Mouse (Mus musculus): Measurements from ENCODE around the gene Sh3bgrl3. TPM values are rescaled to one million over a fixed set of nuclear protein-coding genes. Genes with fewer than 3 reads are reported as not detected.
"Not testable (repeated sequence)": the region's sequence is repeated elsewhere in the genome, so short reads cannot be mapped to it uniquely, and the experiment has no call there.

The Sh3bgrl3 gene
- polyA plus RNA-seq, 1 experiment from 2014 or later: 386 TPM

DNA sequence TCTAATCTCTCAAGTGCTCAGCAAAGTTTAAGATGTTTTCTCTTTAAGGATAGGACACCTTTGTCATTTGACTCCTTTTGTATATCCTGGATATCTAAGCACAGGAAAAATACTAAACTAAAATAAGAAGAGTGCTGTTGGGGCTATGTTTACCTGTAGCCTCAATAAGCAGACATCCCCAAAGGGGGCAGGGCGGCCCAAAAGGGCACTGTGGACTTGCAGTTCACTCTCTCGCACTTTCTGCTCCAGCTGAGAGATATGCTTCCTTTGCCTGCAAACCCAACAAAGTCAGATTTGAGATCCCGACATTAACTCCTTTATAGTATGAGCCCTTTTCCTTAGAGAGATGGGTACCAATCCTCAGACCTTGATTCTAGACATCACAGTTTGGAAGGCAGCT is 25.1 kb upstream of the Sh3bgrl3 start:
- DNase-seq (ENCODE audit: low spot score): no peak
- 95% methylated on average over 3 of the region's 3 CpGs for WGBS
- Histone ChIP-seq H3K36me3 (peaks cover 74% of the 10 kb centered on the region), H3K27me3 (ENCODE audit: insufficient read depth, poor library complexity, severe bottlenecking) (no peaks in the 10 kb centered on the region), H3K4me3 (no peak overlapping the region), H3K9me3 (no peaks in the 10 kb centered on the region), H3K27ac (no peak overlapping the region), H3K4me1 (replicated peaks) (no peaks in the 10 kb centered on the region)

DNA sequence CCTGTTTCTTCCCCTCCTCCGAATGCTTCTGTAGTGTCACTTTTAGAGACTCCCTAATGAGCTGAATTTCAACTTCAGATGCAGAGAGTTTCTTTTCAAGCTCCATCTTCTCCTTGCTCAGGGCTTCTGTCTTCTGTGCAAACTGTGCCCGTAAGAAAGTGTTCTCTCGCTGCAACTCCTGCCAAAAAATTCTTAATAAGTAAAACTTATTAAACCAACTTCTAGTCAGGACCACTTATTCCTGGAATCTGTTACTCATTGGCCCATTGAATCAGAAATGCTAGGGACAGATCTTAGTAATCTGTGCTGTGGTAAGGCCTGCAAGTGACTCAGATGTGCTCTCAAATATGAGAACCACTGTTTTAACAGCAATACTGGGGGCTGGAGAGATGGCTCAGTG is 23.5 kb upstream of the Sh3bgrl3 start:
- 91% methylated on average over 3 of the region's 3 CpGs for WGBS
- Histone ChIP-seq H3K4me1 (replicated peaks) (no peaks in the 10 kb centered on the region), H3K27ac (no peak overlapping the region), H3K27me3 (ENCODE audit: insufficient read depth, poor library complexity, severe bottlenecking) (no peaks in the 10 kb centered on the region), H3K4me3 (no peak overlapping the region), H3K9me3 (no peaks in the 10 kb centered on the region), H3K36me3 (peaks cover 89% of the 10 kb centered on the region)
- DNase-seq (ENCODE audit: low spot score): no peak

DNA sequence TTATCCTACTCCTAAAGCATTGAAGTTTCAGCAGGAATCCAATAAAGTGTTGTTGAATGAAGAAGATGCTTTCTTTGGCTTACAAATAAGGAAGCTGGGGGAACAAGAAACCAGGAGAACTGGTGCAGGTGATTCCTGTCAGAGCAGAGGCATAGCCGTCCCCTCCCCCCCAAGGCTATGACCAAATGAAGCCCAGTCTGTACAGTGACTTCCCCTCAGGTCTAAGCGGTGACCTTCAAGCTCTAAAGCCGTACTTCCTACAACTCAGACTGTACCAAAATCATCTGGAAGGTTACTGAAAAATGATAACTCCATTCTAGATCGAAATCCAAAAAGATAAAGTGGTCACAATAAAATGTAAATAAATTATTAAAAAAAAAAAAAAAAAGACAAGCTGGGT is 20.8 kb upstream of the Sh3bgrl3 start:
- no peaks in the 10 kb centered on the region for H3K4me1 ChIP-seq (replicated peaks)
- peaks cover 93% of the 10 kb centered on the region for H3K36me3 ChIP-seq
- no peaks in the 10 kb centered on the region for H3K9me3 ChIP-seq
- H3K4me3 ChIP-seq: no peak overlapping the region
- no peak for DNase-seq (ENCODE audit: low spot score)
- H3K27ac ChIP-seq: no peak overlapping the region
- no peaks in the 10 kb centered on the region for H3K27me3 ChIP-seq (ENCODE audit: insufficient read depth, poor library complexity, severe bottlenecking)
- 91% methylated on average over 4 of the region's 4 CpGs for WGBS

DNA sequence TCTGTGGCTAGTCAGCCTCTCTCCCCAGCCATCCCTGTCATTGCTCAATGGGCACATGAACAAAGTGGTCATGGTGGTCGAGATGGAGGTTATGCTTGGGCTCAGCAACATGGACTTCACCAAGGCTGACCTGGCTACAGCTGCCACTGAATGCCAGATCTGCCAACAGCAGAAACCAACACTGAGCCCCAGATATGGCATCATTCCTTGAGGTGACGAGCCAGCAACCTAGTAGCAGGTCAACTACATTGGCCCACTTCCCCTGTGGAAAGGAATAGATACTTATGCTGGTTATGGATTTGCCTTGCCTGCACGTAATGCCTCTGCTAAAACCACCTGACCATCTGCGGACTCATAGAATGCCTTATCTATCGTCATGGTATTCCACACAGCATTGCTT is 15.7 kb upstream of the Sh3bgrl3 start:
- not testable (repeated sequence) for DNase-seq (ENCODE audit: low spot score); H3K4me1 ChIP-seq (replicated peaks); H3K4me3 ChIP-seq; H3K27me3 ChIP-seq (ENCODE audit: insufficient read depth, poor library complexity, severe bottlenecking); H3K9me3 ChIP-seq; H3K27ac ChIP-seq
- WGBS: 91% methylated on average over 5 of the region's 5 CpGs
- peaks cover 72% of the 10 kb centered on the region for H3K36me3 ChIP-seq

DNA sequence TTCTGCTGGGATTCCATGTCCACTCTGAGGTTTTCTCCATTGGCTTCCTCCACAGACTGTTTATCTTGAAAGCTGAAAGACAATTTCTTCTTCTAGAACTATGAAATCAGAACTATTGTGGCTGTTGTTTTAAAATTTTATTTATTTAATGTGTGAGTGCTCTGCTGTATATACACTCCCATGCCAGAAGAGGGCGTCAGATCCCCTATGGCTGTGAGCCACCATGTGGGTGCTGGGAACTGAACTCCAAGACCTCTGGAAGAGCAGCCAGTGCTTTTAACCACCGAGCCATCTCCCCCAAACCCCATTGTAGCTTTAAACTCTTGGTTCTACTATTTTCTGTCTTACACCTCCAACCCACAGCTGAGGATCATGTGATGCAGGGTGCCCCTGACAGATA is 10.3 kb upstream of the Sh3bgrl3 start:
- H3K27me3 ChIP-seq (ENCODE audit: insufficient read depth, poor library complexity, severe bottlenecking): no peaks in the 10 kb centered on the region
- 88% methylated on average over 2 of the region's 2 CpGs for WGBS
- no peaks in the 10 kb centered on the region for H3K9me3 ChIP-seq
- no peak for DNase-seq (ENCODE audit: low spot score)
- peaks cover 4% of the 10 kb centered on the region; the same call in 1 of the 2 replicates for H3K4me1 ChIP-seq (replicated peaks)
- no peak overlapping the region for H3K4me3 ChIP-seq
- peaks cover 57% of the 10 kb centered on the region for H3K36me3 ChIP-seq
- H3K27ac ChIP-seq: no peak overlapping the region

DNA sequence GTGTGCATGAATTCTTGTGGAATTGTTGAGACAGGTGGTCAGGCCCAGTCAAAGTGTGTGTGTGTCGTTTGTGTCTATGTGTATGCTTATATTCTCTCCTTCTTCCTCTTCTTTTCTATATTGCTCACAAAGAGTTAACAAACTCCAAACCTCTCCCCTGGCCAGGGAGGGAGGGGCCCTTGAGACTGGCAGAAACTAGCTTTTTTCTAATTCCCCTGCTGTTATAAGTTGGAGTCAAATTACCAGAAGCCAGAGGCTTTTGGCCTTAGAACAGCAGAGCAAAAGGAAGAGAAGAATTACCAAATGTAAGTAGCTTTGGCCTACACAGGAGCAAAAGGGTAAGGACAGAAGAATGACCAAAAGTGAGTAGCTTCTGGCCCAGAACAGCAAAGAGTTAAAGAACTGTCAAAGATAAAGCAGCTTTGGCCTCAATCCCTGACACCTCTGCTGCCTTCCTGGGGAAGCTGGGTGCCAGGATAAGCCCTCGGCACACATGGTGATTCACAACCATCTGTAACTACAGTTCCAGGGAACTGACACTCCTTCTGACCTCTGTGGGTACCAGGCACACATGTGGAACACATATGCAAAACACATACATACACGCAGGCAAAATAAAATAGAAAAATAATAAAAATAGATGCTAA is 7.8 kb upstream of the Sh3bgrl3 start:
- WGBS: 67% methylated on average over 3 of the region's 3 CpGs

DNA sequence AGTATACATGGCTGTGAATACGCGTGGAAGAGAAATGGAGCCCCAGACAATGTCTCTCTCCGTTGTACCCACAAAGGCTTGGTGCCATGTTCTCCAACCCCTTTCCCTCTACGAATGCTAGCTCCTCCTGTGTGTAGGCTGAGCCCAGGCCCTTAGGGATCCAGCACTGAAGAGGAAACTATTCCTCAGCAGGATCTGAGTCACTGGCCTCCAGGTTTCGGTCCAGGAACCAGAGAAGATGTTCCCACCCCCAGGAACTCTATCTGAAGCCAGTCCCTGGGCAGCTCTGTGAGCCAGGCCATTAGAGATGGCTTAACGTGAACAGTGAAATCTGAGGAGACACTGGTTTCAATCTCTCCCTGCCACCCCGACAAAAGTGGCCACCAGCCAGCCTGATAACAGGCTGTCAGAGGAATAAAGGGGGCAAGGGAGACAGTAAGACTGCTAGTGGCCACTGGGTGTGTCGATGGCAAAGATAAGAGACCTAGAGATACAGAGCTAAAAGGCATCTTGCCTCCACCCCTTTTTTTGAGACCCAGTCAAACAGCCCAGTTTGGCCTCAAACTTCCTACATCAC is 4.0 kb upstream of the Sh3bgrl3 start:
- no peak overlapping the region for H3K4me3 ChIP-seq
- peaks cover 57% of the 10 kb centered on the region for H3K36me3 ChIP-seq
- 84% methylated on average over 8 of the region's 8 CpGs for WGBS
- no peak overlapping the region for H3K27ac ChIP-seq
- no peaks in the 10 kb centered on the region for H3K9me3 ChIP-seq
- H3K27me3 ChIP-seq (ENCODE audit: insufficient read depth, poor library complexity, severe bottlenecking): no peaks in the 10 kb centered on the region
- no peak for DNase-seq (ENCODE audit: low spot score)
- H3K4me1 ChIP-seq (replicated peaks): peaks cover 25% of the 10 kb centered on the region

More for the DNA sequence above, 7.8 kb upstream of the Sh3bgrl3 start:
- H3K9me3 ChIP-seq: no peaks in the 10 kb centered on the region
- no peaks in the 10 kb centered on the region for H3K27me3 ChIP-seq (ENCODE audit: insufficient read depth, poor library complexity, severe bottlenecking)
- H3K36me3 ChIP-seq: peaks cover 62% of the 10 kb centered on the region
- no peak overlapping the region for H3K27ac ChIP-seq
- no peak overlapping the region for H3K4me3 ChIP-seq
- peaks cover 4% of the 10 kb centered on the region; the same call in 1 of the 2 replicates for H3K4me1 ChIP-seq (replicated peaks)
- no peak for DNase-seq (ENCODE audit: low spot score)

DNA sequence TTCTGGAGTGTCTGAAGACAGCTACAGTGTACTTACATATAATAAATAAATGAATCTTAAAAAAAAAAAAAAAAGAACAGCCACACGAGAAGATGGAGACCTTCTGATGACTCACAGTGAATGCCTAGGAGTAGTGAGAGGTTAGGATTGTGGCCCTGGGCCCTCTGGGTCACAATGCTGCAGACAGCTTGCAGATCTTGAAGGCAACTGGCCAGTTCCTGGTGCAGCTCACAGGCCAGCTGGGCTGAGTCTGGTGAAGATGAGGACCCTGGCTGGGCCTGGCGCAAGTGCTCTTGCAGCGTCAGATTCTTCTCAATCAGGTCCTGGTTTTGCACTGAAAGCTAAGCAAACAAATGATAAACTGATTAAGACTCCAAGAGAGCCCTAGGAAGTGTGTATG is 3.5 kb upstream of the Sh3bgrl3 start:
- H3K4me3 ChIP-seq: no peak overlapping the region
- 96% methylated on average over 3 of the region's 3 CpGs for WGBS

DNA sequence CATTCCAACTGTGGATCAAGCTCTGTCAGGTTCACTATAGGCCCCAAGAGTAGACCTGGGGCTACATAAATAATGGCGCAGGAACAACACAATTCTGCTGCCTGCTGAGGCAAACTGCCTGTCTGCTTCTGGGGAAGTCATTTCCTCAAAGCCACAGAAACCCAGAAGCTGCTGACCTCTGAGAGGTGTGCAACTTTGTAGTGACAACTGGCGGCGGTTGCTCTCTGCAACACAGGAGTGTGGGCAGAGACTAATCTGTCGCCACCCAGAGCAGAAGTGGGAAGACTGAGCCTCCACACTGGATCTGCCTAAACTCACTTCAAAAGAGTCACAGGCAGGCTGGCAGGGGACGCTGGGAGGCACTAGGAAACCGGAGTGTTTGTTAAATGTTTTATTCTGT is 893 bp upstream of the Sh3bgrl3 start:
- WGBS: 48% methylated on average over 6 of the region's 6 CpGs
- Histone ChIP-seq H3K4me3 (peak overlapping the region; percentile 81), H3K9me3 (no peaks in the 10 kb centered on the region), H3K4me1 (replicated peaks) (peaks cover 35% of the 10 kb centered on the region), H3K27me3 (ENCODE audit: insufficient read depth, poor library complexity, severe bottlenecking) (no peaks in the 10 kb centered on the region), H3K27ac (peak overlapping the region; percentile 90; the same call in 1 of the 2 replicates), H3K36me3 (peaks cover 51% of the 10 kb centered on the region)
- DNase-seq (ENCODE audit: low spot score): no peak

More for the DNA sequence above, 3.5 kb upstream of the Sh3bgrl3 start:
- Histone ChIP-seq H3K27ac (no peak overlapping the region), H3K27me3 (ENCODE audit: insufficient read depth, poor library complexity, severe bottlenecking) (no peaks in the 10 kb centered on the region), H3K9me3 (no peaks in the 10 kb centered on the region), H3K4me1 (replicated peaks) (peaks cover 29% of the 10 kb centered on the region), H3K36me3 (peaks cover 52% of the 10 kb centered on the region)
- no peak for DNase-seq (ENCODE audit: low spot score)

DNA sequence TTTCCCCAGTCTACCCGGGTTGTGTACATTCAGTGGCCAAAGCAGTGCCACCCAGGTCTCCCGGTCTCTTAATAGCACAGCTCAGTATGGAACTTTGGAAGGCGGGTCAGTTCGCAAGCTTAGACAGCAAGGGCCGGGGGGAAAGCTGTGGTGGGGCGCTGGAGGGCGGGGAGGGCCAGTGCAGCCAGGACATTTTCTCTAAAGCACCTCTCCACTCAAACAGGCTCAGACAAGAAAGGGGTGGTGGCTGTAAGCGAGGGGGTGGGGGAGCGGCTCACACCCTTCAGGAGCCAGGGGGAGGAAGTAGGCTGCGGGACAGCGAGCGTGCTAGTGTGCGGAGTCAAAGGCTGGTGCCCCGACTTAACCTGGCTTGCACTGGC is 384 bp upstream of the Sh3bgrl3 start:
- peaks cover 40% of the 10 kb centered on the region for H3K4me1 ChIP-seq (replicated peaks)
- no peak for DNase-seq (ENCODE audit: low spot score)
- H3K27ac ChIP-seq: peak overlapping the region; percentile 90
- peaks cover 50% of the 10 kb centered on the region for H3K36me3 ChIP-seq
- no peaks in the 10 kb centered on the region for H3K9me3 ChIP-seq
- WGBS: 4% methylated on average over 14 of the region's 14 CpGs
- H3K27me3 ChIP-seq (ENCODE audit: insufficient read depth, poor library complexity, severe bottlenecking): no peaks in the 10 kb centered on the region
- peak overlapping the region; percentile 81 for H3K4me3 ChIP-seq

DNA sequence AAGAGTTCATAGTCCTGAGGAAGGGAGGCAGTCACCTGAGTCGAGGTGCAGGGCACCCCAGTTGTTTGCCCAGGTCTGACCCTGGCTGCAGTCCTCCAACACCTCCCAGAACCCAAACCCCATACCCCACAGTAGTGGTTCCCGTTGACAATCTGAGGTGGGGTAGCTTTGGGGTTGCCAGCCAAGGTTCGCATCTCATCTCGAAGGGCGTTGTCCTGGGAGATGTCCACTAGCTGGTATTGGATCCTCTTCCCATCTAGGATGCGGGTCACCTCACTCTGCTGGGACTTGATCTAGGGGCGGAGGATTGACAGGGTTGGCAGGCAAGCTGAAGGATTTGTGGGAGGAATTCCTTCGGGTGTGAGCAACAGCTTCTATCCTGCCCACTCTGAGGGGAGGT is 796 bp downstream of the Sh3bgrl3 start:
- peaks cover 44% of the 10 kb centered on the region for H3K4me1 ChIP-seq (replicated peaks)
- WGBS: 60% methylated on average over 8 of the region's 8 CpGs
- H3K4me3 ChIP-seq: peak overlapping the region; percentile 81
- no peak for DNase-seq (ENCODE audit: low spot score)
- peak overlapping the region; percentile 90 for H3K27ac ChIP-seq
- no peaks in the 10 kb centered on the region for H3K27me3 ChIP-seq (ENCODE audit: insufficient read depth, poor library complexity, severe bottlenecking)
- H3K36me3 ChIP-seq: peaks cover 41% of the 10 kb centered on the region
- H3K9me3 ChIP-seq: no peaks in the 10 kb centered on the region

DNA sequence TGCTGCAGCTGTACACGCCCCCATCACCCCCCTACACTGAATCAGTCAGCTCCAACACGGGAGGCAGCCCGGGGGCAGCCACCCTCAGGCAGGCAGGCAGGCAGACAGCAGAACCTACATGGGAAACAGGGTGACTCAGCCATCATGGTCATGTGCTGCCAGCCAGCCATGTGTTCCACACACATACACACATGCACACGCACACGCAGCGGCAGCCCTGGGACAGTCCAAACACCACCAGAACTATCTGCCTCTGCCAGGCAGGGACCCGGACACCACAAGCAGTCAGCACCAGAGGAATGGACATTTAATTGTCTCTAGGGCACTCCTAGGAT is 1.5 kb downstream of the Sh3bgrl3 start:
- peaks cover 46% of the 10 kb centered on the region for H3K4me1 ChIP-seq (replicated peaks)
- 89% methylated on average over 7 of the region's 7 CpGs for WGBS
- H3K36me3 ChIP-seq: peaks cover 35% of the 10 kb centered on the region
- H3K4me3 ChIP-seq: peak overlapping the region; percentile 81
- no peak overlapping the region for H3K27ac ChIP-seq
- no peaks in the 10 kb centered on the region for H3K27me3 ChIP-seq (ENCODE audit: insufficient read depth, poor library complexity, severe bottlenecking)
- H3K9me3 ChIP-seq: no peaks in the 10 kb centered on the region
- DNase-seq (ENCODE audit: low spot score): no peak

DNA sequence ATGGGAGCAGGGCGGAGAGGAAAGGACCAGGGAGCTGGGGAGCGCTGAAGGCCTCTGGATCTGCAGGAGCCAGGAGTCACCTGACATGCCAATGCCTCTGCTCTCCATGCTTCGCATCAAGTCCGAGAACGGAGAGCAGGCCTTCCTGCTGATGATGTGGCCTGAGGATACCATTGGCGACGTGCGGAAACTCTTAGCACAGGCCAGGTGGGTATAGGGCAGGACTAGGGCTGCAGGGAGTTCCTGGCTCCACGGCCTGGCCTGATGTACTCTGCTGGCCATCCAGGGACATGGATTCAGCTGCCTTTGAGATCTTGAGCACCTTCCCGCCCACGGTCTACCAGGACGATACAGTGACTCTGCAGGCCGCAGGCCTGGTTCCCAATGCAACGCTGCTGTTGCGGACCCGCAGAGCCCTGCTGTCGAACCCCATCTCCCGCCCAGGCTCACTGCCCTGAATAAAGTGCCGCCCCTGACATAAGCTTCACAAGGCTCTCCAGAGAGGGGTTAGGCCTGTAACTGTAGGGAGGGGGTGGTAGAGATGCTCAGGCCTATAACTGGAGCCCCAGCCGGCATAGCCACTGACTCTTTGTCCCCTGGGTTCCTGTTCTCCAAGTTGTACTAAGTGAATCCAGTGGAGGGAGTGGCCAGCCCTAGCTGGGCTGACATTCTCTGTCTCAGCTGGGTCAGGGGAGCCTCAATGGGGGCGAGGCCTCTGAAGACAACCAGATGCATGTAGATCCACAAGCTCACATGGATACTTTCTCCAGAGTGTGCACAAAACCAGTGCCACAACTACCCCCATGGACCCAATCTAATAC is 2.1 kb downstream of the Sh3bgrl3 start:
- 84% methylated on average over 21 of the region's 21 CpGs for WGBS
- DNase-seq (ENCODE audit: low spot score): no peak
- H3K9me3 ChIP-seq: no peaks in the 10 kb centered on the region
- H3K36me3 ChIP-seq: peaks cover 29% of the 10 kb centered on the region
- peaks cover 52% of the 10 kb centered on the region for H3K4me1 ChIP-seq (replicated peaks)
- no peaks in the 10 kb centered on the region for H3K27me3 ChIP-seq (ENCODE audit: insufficient read depth, poor library complexity, severe bottlenecking)
- no peak overlapping the region for H3K27ac ChIP-seq
- peak overlapping the region; percentile 81; the same call in 1 of the 2 replicates for H3K4me3 ChIP-seq

Measured in hindbrain, embryonic 10.5 days (tissue).